Mouse (Mus musculus) lung, adult 2 months (tissue): ENCODE data around the gene Tmem120a.

Source experiments
- CTCF ChIP-seq: fragments of 200-500 bp; IDR thresholded peaks from 2 replicates; pipeline ENCODE4 v1.5.1; 2011; ENCODE audit warnings: mild to moderate bottlenecking, low read length, control low read depth; ENCODE audit not compliant: insufficient read depth
- POLR2A ChIP-seq: fragments of 200-500 bp; IDR thresholded peaks from 2 replicates; pipeline ENCODE4 v1.6.1; 2011; ENCODE audit warnings: low read depth, mild to moderate bottlenecking, control low read depth, low read length, borderline replicate concordance; ENCODE audit errors: extremely low read depth

DNA sequence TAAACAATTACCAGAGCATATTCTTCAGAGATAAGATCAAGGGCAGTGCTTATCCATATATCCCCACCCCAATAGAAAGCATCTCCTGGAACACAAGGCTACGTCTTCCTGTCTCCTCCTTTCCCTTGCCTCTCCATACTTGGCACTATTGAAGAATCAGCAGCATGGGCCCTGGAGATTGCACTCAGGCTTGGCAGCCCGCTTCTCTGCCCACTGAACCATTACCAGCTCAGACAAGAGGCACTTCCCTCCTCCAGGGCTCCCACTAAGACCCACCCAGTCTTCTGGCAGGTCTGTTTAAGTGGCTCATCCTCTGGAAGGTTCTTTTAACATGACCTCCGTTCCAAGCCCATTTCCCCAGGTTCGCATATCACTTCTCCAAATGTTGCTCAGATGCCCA, 32.3 kb upstream of the Tmem120a start:
- TF ChIP-seq CTCF: no peak
- TF ChIP-seq POLR2A: no peak
